Mouse (Mus musculus) small intestine, adult 2 months (tissue): Measurements from ENCODE around the gene Abhd16a. TPM values are rescaled to one million over a fixed set of nuclear protein-coding genes. Genes with fewer than 3 reads are reported as not detected.

ENCODE experiments used
- H3K27ac ChIP-seq: fragments of 200-500 bp; 2 replicates; pipeline ENCODE4 v1.5.1; 2012; ENCODE audit warnings: low read depth, low read length, control low read depth, inconsistent platforms; ENCODE audit not compliant: insufficient read depth
- H3K27me3 ChIP-seq: fragments of 200-500 bp; 2 replicates; pipeline ENCODE4 v1.6.1; 2012; ENCODE audit warnings: mild to moderate bottlenecking, moderate library complexity, low read length, inconsistent platforms; ENCODE audit not compliant: control insufficient read depth, insufficient read depth
- H3K36me3 ChIP-seq: fragments of 200-500 bp; 2 replicates; pipeline ENCODE4 v1.6.1; 2012; ENCODE audit warnings: mild to moderate bottlenecking, low read length, control low read depth, inconsistent platforms; ENCODE audit not compliant: control insufficient read depth, insufficient read depth
- H3K4me1 ChIP-seq: fragments of 200-500 bp; 2 replicates; pipeline ENCODE4 v1.6.1; 2012; ENCODE audit warnings: low read length, inconsistent platforms, mixed read lengths; ENCODE audit not compliant: control insufficient read depth, insufficient read depth, insufficient read length
- H3K4me3 ChIP-seq: fragments of 200-500 bp; 2 replicates; pipeline ENCODE4 v1.5.1; 2012; ENCODE audit warnings: low read depth, mild to moderate bottlenecking, control low read depth, inconsistent platforms, low read length, moderate library complexity
- CTCF ChIP-seq: fragments of 200-500 bp; IDR thresholded peaks from 2 replicates; pipeline ENCODE4 v1.5.1; 2012; ENCODE audit warnings: low read depth, mild to moderate bottlenecking, control low read depth, inconsistent platforms, low read length, moderate library complexity, mixed read lengths; ENCODE audit not compliant: insufficient replicate concordance, insufficient read length; ENCODE audit errors: extremely low read depth
- POLR2A ChIP-seq: fragments of 200-500 bp; IDR thresholded peaks from 2 replicates; pipeline ENCODE4 v1.6.1; 2012; ENCODE audit warnings: low read depth, mild to moderate bottlenecking, control low read depth, inconsistent platforms, low read length, moderate library complexity
- WGBS: fragments of 180-500 bp; shearing (Covaris S2); methylation state at CpG from one replicate; pipeline ENCODE4 v1.1.7; 2018; 5-methylcytosine and 5-hydroxymethylcytosine counted together
- polyA plus RNA-seq: library from polyadenylated mRNA; depleted of rRNA; stranded (reverse); fragments of >200 nt; gene quantifications from 2 replicates; pipeline ENCODE4 v1.2.3, GENCODE M21; 2012; rRNA removed

The Abhd16a gene
- 114 and 183 TPM in 2 replicates for polyA plus RNA-seq

DNA sequence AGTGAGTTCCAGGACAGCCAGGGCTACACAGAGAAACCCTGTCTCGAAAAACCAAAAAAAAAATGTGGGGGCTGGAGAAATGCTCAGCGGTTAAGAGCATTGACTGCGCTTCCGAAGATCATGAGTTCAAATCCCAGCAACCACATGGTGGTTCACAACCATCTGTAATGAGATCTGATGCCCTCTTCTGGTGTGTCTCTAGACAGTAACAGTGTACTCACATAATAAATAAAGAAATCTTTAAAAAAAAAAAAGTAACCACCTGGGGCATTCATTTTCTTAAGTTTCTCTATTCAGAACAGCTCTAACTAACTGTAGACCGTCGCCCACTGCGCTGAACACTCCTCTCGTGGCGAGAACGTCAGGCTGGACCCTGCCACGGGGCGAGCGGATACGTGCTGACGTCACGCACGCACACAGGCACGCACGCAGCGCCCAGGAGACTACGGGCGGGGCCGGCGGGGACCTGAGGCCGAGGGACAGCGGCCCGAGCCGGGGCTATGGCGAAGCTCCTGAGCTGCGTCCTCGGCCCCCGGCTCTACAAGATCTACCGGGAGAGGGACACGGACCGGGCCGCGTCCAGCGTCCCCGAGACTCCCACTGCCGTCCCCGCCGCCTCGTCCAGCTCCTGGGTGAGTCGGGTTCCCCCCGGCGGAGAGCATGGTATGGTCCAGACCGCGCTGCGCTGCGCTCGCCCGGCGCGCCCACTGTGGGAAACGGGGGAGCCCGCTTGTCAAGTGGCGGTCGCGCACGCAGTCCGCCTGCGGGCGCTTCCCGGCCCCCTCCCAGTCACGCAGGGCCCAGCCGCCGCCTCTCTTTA is at the start of gene Abhd16a:
Gene Abhd16a (plus strand): TSS at position 439 of the 820 bp plus-strand sequence.
- Histone ChIP-seq H3K4me3 (peak within 1 kb of the TSS; percentile 73), H3K4me1 (0 out of 2 replicates have a peak, but pooled peaks cover 3% of the 10 kb centered on the region), H3K36me3 (peaks cover 25% of the 10 kb centered on the region), H3K27ac (peak within 1 kb of the TSS; percentile 93), H3K27me3 (no peaks in the 10 kb centered on the region)
- no peak for TF ChIP-seq CTCF
- TF ChIP-seq POLR2A = peak; percentile 86
- WGBS = 2% methylated on average over 64 of the region's 67 CpGs

DNA sequence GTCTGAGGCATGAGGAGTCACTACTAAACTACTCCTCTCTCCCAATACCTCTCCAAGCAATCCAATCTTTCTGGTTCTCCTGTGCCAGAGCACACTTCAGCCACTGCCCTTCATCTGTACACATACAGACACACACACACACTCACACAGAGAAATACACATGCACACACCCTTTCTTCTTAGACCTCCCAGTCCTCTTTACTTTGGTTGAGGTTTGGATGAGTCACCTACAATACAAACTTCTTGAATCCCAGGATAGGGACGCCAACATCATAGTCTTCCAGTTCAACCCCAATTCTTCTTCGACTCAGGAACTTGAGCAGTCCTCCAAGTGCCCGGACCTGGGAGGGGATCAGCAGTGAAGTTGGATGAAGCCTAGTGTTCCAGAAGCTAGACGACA is 45.3 kb upstream of the Abhd16a start:
- WGBS = 77% methylated on average over 4 of the region's 4 CpGs
- H3K27ac ChIP-seq = no peak overlapping the region

GRCm38 (mm10) chr17:35044904-35045806 is 43.9 kb upstream of the Abhd16a start:
- Histone ChIP-seq H3K4me3 (no peak overlapping the region), H3K4me1 (peaks cover 21% of the 10 kb centered on the region), H3K36me3 (no peaks in the 10 kb centered on the region), H3K27ac (peak overlapping the region; percentile 7; the same call in 1 of the 2 replicates), H3K27me3 (no peaks in the 10 kb centered on the region)
- TF ChIP-seq CTCF (no peak), POLR2A (no peak)
- WGBS = 61% methylated on average over 7 of the region's 7 CpGs

More for the DNA sequence above, 45.3 kb upstream of the Abhd16a start:
- H3K4me3 ChIP-seq = no peak overlapping the region
- no peaks in the 10 kb centered on the region for H3K27me3 ChIP-seq
- TF ChIP-seq POLR2A (no peak), CTCF (no peak)
- H3K4me1 ChIP-seq = peaks cover 15% of the 10 kb centered on the region
- H3K36me3 ChIP-seq = no peaks in the 10 kb centered on the region

GRCm38 (mm10) chr17:35045807-35046680 is 43.0 kb upstream of the Abhd16a start:
- peak overlapping the region; percentile 65 for H3K4me3 ChIP-seq
- 4% methylated on average over 48 of the region's 48 CpGs for WGBS
- TF ChIP-seq CTCF = no peak
- TF ChIP-seq POLR2A = peak; percentile 51; the same call in 1 of the 2 replicates
- no peaks in the 10 kb centered on the region for H3K27me3 ChIP-seq
- H3K27ac ChIP-seq = peak overlapping the region; percentile 26; the same call in 1 of the 2 replicates
- peaks cover 21% of the 10 kb centered on the region for H3K4me1 ChIP-seq
- H3K36me3 ChIP-seq = no peaks in the 10 kb centered on the region

DNA sequence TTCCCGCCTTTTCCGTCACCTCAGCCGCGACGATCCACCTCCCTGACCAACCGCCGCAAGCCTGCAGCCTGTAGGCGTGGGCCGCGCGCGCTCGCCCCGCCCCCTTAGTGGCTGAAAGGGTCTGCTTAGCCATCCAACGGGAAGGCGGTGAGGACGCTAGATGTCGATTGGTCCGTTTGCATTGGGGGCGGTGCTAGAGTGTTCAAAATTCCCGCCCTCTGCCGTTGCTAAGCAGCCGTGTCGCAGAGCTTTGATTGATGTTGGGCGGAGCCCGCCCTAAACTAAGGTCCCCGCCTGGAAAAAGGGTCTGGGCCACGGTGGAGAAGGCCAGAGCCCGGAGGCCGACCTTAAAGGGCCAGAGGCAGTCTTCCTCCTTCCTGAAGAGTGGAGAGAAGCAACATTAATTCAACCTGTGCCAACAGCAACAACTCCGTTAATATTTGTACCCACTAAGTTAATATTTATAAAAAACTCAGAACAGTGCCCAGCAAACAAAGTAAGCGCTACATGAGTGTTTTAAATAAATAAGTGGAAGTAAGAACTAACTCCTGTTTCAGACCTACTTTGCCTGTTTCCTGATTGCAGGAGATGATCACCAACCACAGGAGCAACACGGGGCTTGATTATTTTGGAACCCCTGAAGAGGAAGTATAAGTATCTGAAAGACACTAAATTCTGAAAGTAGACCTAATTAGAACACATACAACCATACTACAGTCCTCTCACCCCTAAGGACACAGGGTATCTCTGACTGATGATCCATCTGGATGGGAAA is 42.2 kb upstream of the Abhd16a start, which contains the start of gene Msh5:
Gene Msh5 (minus strand): TSS at position 65 of the 775 bp plus-strand sequence.
- TF ChIP-seq CTCF = no peak
- no peak; the same call in 1 of the 2 replicates for TF ChIP-seq POLR2A
- Histone ChIP-seq H3K4me1 (peaks cover 22% of the 10 kb centered on the region), H3K27me3 (no peaks in the 10 kb centered on the region), H3K27ac (peak within 1 kb of the TSS; percentile 97), H3K36me3 (no peaks in the 10 kb centered on the region), H3K4me3 (peak within 1 kb of the TSS; percentile 65)
- WGBS = under 1% methylated on average over 33 of the region's 33 CpGs

GRCm38 (mm10) chr17:35047688-35048087 is 41.4 kb upstream of the Abhd16a start:
- 16% methylated on average over 1 of the region's 1 CpGs for WGBS
- peak overlapping the region; percentile 27; the same call in 1 of the 2 replicates for H3K4me3 ChIP-seq
- peaks cover 7% of the 10 kb centered on the region for H3K36me3 ChIP-seq

More at GRCm38 (mm10) chr17:35047688-35048087, 41.4 kb upstream of the Abhd16a start:
- H3K27ac ChIP-seq = peak overlapping the region; percentile 97
- H3K27me3 ChIP-seq = no peaks in the 10 kb centered on the region
- no peak for TF ChIP-seq CTCF
- H3K4me1 ChIP-seq = peaks cover 29% of the 10 kb centered on the region
